Mouse (Mus musculus) liver, adult 2 months (tissue): ENCODE results near the gene Ggt6.

Experiments used
- CTCF ChIP-seq: fragments of 200-500 bp; IDR thresholded peaks from 2 replicates; pipeline ENCODE4 v1.5.1; 2011; ENCODE audit warnings: low read depth, low read length, control low read depth
- POLR2A ChIP-seq: fragments of 200-500 bp; IDR thresholded peaks from 2 replicates; pipeline ENCODE4 v1.6.1; 2011; ENCODE audit warnings: low read length, control low read depth; ENCODE audit not compliant: insufficient read depth; ENCODE audit errors: extremely low read depth

DNA sequence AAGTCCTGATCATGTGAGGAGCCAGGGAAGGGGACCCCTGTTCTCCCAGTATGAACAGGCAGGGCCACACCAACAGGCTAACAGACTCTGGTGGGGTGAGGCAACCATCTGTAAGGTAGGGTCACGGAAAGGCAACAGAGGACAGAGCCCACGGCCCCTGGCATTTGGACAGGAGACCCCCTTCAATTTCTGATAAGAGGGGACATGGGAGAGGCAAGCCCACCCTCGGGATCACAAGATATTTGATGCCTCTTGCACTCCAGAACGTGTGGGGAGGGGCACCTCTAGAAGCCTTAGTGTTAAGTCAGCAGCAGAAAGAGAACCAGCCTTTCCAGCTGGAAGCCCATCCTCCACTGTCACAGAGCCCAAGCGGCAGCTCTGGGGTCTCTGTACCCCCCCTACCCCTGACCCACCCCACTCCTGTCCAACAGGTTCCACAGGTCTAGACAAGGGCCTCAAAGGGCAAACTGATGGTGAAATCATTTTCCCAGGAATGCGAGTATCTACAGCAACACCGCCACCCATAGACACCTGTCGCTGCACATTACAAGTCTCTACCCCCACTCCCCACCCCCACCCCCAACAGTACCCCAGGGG lies 29.1 kb upstream of the Ggt6 start:
- no peak for TF ChIP-seq CTCF
- no peak for TF ChIP-seq POLR2A
